Mouse (Mus musculus): ENCODE results near the gene Islr2. TPM values are rescaled to one million over a fixed set of nuclear protein-coding genes. Genes with fewer than 3 reads are reported as not detected.

The Islr2 gene
- polyA plus RNA-seq, 1 experiment: not detected

DNA sequence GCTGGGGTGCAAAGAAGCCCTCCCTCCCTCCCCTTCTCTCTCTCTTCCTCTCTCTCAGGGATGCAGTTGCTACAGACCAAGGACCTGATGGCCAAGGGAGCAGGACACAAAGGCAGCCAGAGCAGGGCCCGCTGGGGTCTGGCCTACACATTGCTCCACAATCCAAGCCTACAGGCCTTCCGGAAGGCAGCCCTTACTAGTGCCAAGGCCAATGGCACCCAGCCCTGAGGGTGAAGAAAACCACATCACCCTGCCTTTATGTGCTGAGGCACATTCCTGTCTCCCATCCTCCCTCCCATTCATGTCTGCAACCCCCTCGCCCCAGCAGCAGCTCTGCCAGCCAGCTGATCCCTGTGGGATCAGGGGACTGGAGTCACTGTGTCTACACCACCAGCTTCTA, 51.0 kb downstream of the Islr2 start:
- peaks cover 18% of the 10 kb centered on the region for H3K4me1 ChIP-seq (ENCODE audit: control insufficient read depth, insufficient read depth, low read length)
- no peak overlapping the region for H3K27ac ChIP-seq (ENCODE audit: insufficient read depth, low read depth, low read length)
- 64% methylated on average over 3 of the region's 3 CpGs for WGBS
- TF ChIP-seq CTCF (IDR thresholded peaks at IDR 0.05; ENCODE audit: insufficient read depth, low read depth, low read length): no peak
- TF ChIP-seq POLR2A (IDR thresholded peaks at IDR 0.05; ENCODE audit: insufficient read depth, low read depth, low read length): no peak
- H3K4me3 ChIP-seq (ENCODE audit: insufficient read depth, low read depth, low read length): no peak overlapping the region

DNA sequence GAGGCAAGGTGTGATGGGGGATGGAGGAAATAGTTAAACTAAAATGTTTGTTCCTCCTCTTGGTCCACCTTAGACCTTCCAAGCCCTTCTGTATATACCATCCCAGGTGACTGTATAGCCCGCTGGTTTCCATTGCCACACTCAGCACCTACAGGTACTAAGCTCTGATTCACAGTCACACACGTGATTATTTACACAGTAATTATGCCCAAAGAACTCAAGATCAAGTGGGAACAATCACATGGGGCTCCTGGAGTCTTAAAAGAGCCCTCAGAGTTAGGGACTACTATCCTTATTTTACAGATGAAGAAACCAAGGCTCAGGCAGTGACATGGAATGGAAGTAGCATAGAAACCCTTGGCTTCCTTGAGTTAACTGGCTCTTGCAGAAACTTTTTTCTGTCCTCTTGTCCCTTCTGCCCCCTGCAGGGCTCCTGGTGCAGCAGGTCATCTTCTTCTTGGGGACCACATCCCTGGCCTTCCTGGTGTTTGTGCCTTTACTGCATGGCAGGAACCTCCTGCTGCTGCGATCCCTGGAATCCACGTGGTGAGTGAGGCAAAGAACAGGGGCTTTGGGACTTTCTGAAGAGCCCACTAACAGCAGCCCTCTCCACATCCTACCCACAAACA, 53.3 kb downstream of the Islr2 start:
- no peak overlapping the region for H3K27ac ChIP-seq (ENCODE audit: insufficient read depth, low read depth, low read length)
- TF ChIP-seq CTCF (IDR thresholded peaks at IDR 0.05; ENCODE audit: insufficient read depth, low read depth, low read length): no peak
- TF ChIP-seq POLR2A (IDR thresholded peaks at IDR 0.05; ENCODE audit: insufficient read depth, low read depth, low read length): no peak
- no peak overlapping the region for H3K4me3 ChIP-seq (ENCODE audit: insufficient read depth, low read depth, low read length)
- WGBS: 87% methylated on average over 4 of the region's 4 CpGs
- H3K4me1 ChIP-seq (ENCODE audit: control insufficient read depth, insufficient read depth, low read length): peaks cover 8% of the 10 kb centered on the region

DNA sequence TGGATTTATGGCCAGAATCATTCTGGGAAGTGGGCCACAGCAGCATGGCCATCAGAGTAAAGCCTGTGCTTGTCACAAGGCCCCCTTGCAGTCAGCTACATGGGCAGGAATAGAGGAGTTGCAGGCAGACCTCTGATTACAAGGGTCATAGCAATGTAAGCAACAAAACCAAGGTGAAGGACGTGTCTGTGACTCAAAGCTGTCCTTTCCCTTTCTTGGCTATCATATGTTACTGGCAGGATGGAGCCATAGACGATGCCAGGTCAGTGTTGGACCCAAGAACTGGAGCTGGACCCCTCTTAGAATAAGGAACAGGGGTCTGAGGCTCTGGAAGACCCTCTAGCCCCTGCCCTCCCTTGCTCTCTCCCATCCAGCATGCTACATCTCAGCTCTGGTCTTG, 55.3 kb downstream of the Islr2 start:
- 87% methylated on average over 2 of the region's 2 CpGs for WGBS

More for the DNA sequence above, 55.3 kb downstream of the Islr2 start:
- TF ChIP-seq POLR2A (IDR thresholded peaks at IDR 0.05; ENCODE audit: insufficient read depth, low read depth, low read length) (no peak), CTCF (IDR thresholded peaks at IDR 0.05; ENCODE audit: insufficient read depth, low read depth, low read length) (no peak)
- Histone ChIP-seq H3K4me1 (ENCODE audit: control insufficient read depth, insufficient read depth, low read length) (peaks cover 14% of the 10 kb centered on the region), H3K27ac (ENCODE audit: insufficient read depth, low read depth, low read length) (no peak overlapping the region), H3K4me3 (ENCODE audit: insufficient read depth, low read depth, low read length) (no peak overlapping the region)

Other genes starting within 250 kb of the Islr2 start
- gene Cyp11a1, start 197.9 kb downstream of the Islr2 start, polyA plus RNA-seq (2012; ENCODE audit: insufficient read depth, insufficient read length, low replicate concordance, missing spikeins): not detected in 2 replicates
- not detected in 2 replicates for gene Stra6, start 140.5 kb downstream of the Islr2 start, polyA plus RNA-seq (2012; ENCODE audit: insufficient read depth, insufficient read length, low replicate concordance, missing spikeins)
- gene Ccdc33, start 85.5 kb downstream of the Islr2 start, polyA plus RNA-seq (2012; ENCODE audit: insufficient read depth, insufficient read length, low replicate concordance, missing spikeins): not detected in 2 replicates
- gene Islr, start within 50 bp of the Islr2 start, polyA plus RNA-seq (2012; ENCODE audit: insufficient read depth, insufficient read length, low replicate concordance, missing spikeins): not detected in 2 replicates
- not detected in 2 replicates for gene Pml, start 45.5 kb upstream of the Islr2 start, polyA plus RNA-seq (2012; ENCODE audit: insufficient read depth, insufficient read length, low replicate concordance, missing spikeins)
- gene Stoml1, start 48.8 kb upstream of the Islr2 start, polyA plus RNA-seq (2012; ENCODE audit: insufficient read depth, insufficient read length, low replicate concordance, missing spikeins): not detected in 2 replicates
- not detected in 2 replicates for gene Loxl1, start 108.9 kb upstream of the Islr2 start, polyA plus RNA-seq (2012; ENCODE audit: insufficient read depth, insufficient read length, low replicate concordance, missing spikeins)
- gene Tbc1d21, start 166.1 kb upstream of the Islr2 start, polyA plus RNA-seq (2012; ENCODE audit: insufficient read depth, insufficient read length, low replicate concordance, missing spikeins): not detected in 2 replicates